Mouse (Mus musculus) mouse trophoblast stem cell (cell line): Measurements from ENCODE around the gene Rsad2.
"Not testable (repeated sequence)": the region's sequence is repeated elsewhere in the genome, so short reads cannot be mapped to it uniquely, and the experiment has no call there.

Experiments
- in situ Hi-C, 2 experiments: fragments of 300-500 bp; cut with MseI, MboI; formaldehyde crosslinking; loops; 2 replicates in 1 of 2; 3 replicates in 1 of 2; pipeline ENCODE4 v1.15.1; 2025

The Rsad2 gene

GRCm38 (mm10) chr12:26446377-26447045 is 9.7 kb downstream of the Rsad2 start:
- in situ Hi-C loops: no loop called here

GRCm38 (mm10) chr12:26444511-26444910 is 11.7 kb downstream of the Rsad2 start:
- in situ Hi-C loops: no loop called here

GRCm38 (mm10) chr12:26444054-26444453 is 12.2 kb downstream of the Rsad2 start:
- in situ Hi-C loops: no loop called here

GRCm38 (mm10) chr12:26439366-26439765 is 16.9 kb downstream of the Rsad2 start:
- in situ Hi-C loops: no loop called here

- in situ Hi-C loops: no loop called here
Observed at GRCm38 (mm10) chr12:26437950-26438349, 18.3 kb downstream of the Rsad2 start.

GRCm38 (mm10) chr12:26436334-26436733 is 19.9 kb downstream of the Rsad2 start:
- in situ Hi-C loops: no loop called here

- in situ Hi-C loops: not testable (repeated sequence)
Observed at GRCm38 (mm10) chr12:26428771-26429170, 27.5 kb downstream of the Rsad2 start.

- in situ Hi-C loops: no loop called here
Observed at GRCm38 (mm10) chr12:26424841-26425240, 31.4 kb downstream of the Rsad2 start.

GRCm38 (mm10) chr12:26418322-26418721 is 37.9 kb downstream of the Rsad2 start:
- in situ Hi-C loops: loop anchor here in 1 of 2 experiments (10.0 kb wide), 1 partner anchor 104 kb away; no protein-coding TSS in a partner anchor

- in situ Hi-C loops: loop anchor here in 1 of 2 experiments (10.0 kb wide), 1 partner anchor 102 kb away; no protein-coding TSS in a partner anchor
Observed at GRCm38 (mm10) chr12:26416636-26417295, 39.5 kb downstream of the Rsad2 start.

- in situ Hi-C loops: loop anchor here in 1 of 2 experiments (10.0 kb wide), 1 partner anchor 100 kb away; no protein-coding TSS in a partner anchor
Observed at GRCm38 (mm10) chr12:26415104-26415771, 41.0 kb downstream of the Rsad2 start, which contains the start of gene Rnf144a. Gene Rnf144a, minus strand, starts transcription at chr12:26415254.

GRCm38 (mm10) chr12:26414451-26415103 is 41.7 kb downstream of the Rsad2 start:
- in situ Hi-C loops: loop anchor here in 1 of 2 experiments (10.0 kb wide), 1 partner anchor 100 kb away; no protein-coding TSS in a partner anchor

- in situ Hi-C loops: loop anchor here in 1 of 2 experiments (10.0 kb wide), 1 partner anchor 99 kb away; no protein-coding TSS in a partner anchor
Observed at GRCm38 (mm10) chr12:26413961-26414411, 42.3 kb downstream of the Rsad2 start.

GRCm38 (mm10) chr12:26412802-26413201 is 43.5 kb downstream of the Rsad2 start:
- in situ Hi-C loops: loop anchor here in 1 of 2 experiments (10.0 kb wide), 1 partner anchor 98 kb away; no protein-coding TSS in a partner anchor

GRCm38 (mm10) chr12:26411841-26412450 is 44.3 kb downstream of the Rsad2 start:
- in situ Hi-C loops: loop anchor here in 1 of 2 experiments (10.0 kb wide), 1 partner anchor 97 kb away; no protein-coding TSS in a partner anchor

GRCm38 (mm10) chr12:26410443-26410842 is 45.8 kb downstream of the Rsad2 start:
- in situ Hi-C loops: loop anchor here in 1 of 2 experiments (10.0 kb wide), 1 partner anchor 96 kb away; no protein-coding TSS in a partner anchor

GRCm38 (mm10) chr12:26408707-26409106 is 47.5 kb downstream of the Rsad2 start:
- in situ Hi-C loops: no loop called here

- in situ Hi-C loops: no loop called here
Observed at GRCm38 (mm10) chr12:26404781-26405702, 51.2 kb downstream of the Rsad2 start.

- in situ Hi-C loops: no loop called here
Observed at GRCm38 (mm10) chr12:26403372-26404125, 52.7 kb downstream of the Rsad2 start.
